In genomic region chr2:59280914-59281562, GRCm38 (mm10) we compare ENCODE assay signal across 26 mouse cellular contexts.
DNase-seq lines count a peak whose midpoint lies in the region; ATAC-seq lines count a peak whose summit lies in the region.
"Had no signal": no experiment of that assay in that cellular context is flagged by ENCODE, and none has a peak within 500 bp of the region (broad histone marks: within the 10 kb centered on the region; RNA-seq: fewer than 3 reads in every experiment).

No protein-coding gene starts in this region.

- H3K4me1 ChIP-seq in hindbrain, embryonic 15.5 days (replicated peaks), result no peaks in the 10 kb centered on the region
- no peaks in the 10 kb centered on the region for H3K4me1 ChIP-seq in hindbrain, embryonic 14.5 days (replicated peaks; ENCODE audit: control insufficient read depth, insufficient read depth, low read length)
- H3K4me1 ChIP-seq in kidney, embryonic 16.5 days (ENCODE audit: insufficient read depth, low read length), result peaks cover 14% of the 10 kb centered on the region
- no peaks in the 10 kb centered on the region for H3K4me1 ChIP-seq in neural tube, embryonic 15.5 days
- H3K4me1 ChIP-seq: liver, embryonic 12.5 days; midbrain, embryonic 13.5 days had no signal

- peak; percentile 63; the same call in 1 of the 2 replicates for ATAC-seq in hindbrain, embryonic 15.5 days (ENCODE audit: low FRiP score, low read depth)
- ATAC-seq in hindbrain, embryonic 14.5 days (ENCODE audit: low FRiP score), result no peak
- ATAC-seq in kidney, embryonic 16.5 days (ENCODE audit: low FRiP score, low TSS enrichment), result peak; percentile 42; the same call in 1 of the 2 replicates
- ATAC-seq in neural tube, embryonic 15.5 days (ENCODE audit: low FRiP score), result peak; percentile 45; the same call in 1 of the 2 replicates
- ATAC-seq: forebrain, embryonic 14.5 days; liver, embryonic 12.5 days; liver, postnatal 0 days; midbrain, embryonic 13.5 days had no signal

- no peaks in the 10 kb centered on the region for H3K9me3 ChIP-seq in hindbrain, embryonic 15.5 days
- no peaks in the 10 kb centered on the region for H3K9me3 ChIP-seq in hindbrain, embryonic 14.5 days (ENCODE audit: control insufficient read depth, low read length)
- no peaks in the 10 kb centered on the region for H3K9me3 ChIP-seq in kidney, embryonic 16.5 days (ENCODE audit: low read length)
- no peaks in the 10 kb centered on the region for H3K9me3 ChIP-seq in neural tube, embryonic 15.5 days (replicated peaks)
- H3K9me3 ChIP-seq: liver, embryonic 12.5 days; midbrain, embryonic 13.5 days had no signal

- no peak overlapping the region for H3K4me3 ChIP-seq in hindbrain, embryonic 15.5 days
- H3K4me3 ChIP-seq in hindbrain, embryonic 14.5 days (replicated peaks; ENCODE audit: low read length), result no peak overlapping the region
- H3K4me3 ChIP-seq in kidney, embryonic 16.5 days (ENCODE audit: low read length), result no peak overlapping the region
- no peak overlapping the region for H3K4me3 ChIP-seq in neural tube, embryonic 15.5 days (replicated peaks)
- H3K4me3 ChIP-seq: liver, embryonic 12.5 days; midbrain, embryonic 13.5 days had no signal

- no peak for DNase-seq in hindbrain, embryonic 14.5 days (ENCODE audit: low spot score)
- no peak for DNase-seq in kidney, postnatal 25 days
- peak; percentile 47 for DNase-seq in mesoderm, embryonic 11.5 days (ENCODE audit: low read depth, low spot score)
- no peak for DNase-seq in spleen, adult 18-20 months
- DNase-seq: adrenal gland, postnatal 25 days; B cell, adult 2 months; cerebellum, adult 11-12 months; cerebellum, adult 9-11 months; gastrocnemius, postnatal 25 days; heart, adult 18-20 months; heart, postnatal 4 days; kidney, adult 9 months; layer of hippocampus, postnatal 36 days; left cerebral cortex, postnatal 4 days; liver, postnatal 0 days; lung, postnatal 36 days; right cerebral cortex, adult 18-20 months; thymus, adult 18-20 months; thymus, postnatal 25 days had no signal

- H3K36me3 ChIP-seq in hindbrain, embryonic 15.5 days, result no peaks in the 10 kb centered on the region
- no peaks in the 10 kb centered on the region for H3K36me3 ChIP-seq in hindbrain, embryonic 14.5 days (replicated peaks; ENCODE audit: control insufficient read depth, insufficient read depth)
- no peaks in the 10 kb centered on the region for H3K36me3 ChIP-seq in kidney, embryonic 16.5 days (ENCODE audit: insufficient read depth, low read length)
- H3K36me3 ChIP-seq in neural tube, embryonic 15.5 days, result no peaks in the 10 kb centered on the region
- H3K36me3 ChIP-seq: midbrain, embryonic 13.5 days had no signal

- WGBS in hindbrain, embryonic 15.5 days, result 81% methylated on average over 7 of the region's 7 CpGs
- WGBS in hindbrain, embryonic 14.5 days, result 70% methylated on average over 7 of the region's 7 CpGs
- WGBS in kidney, embryonic 16.5 days, result 48% methylated on average over 7 of the region's 7 CpGs
- WGBS in neural tube, embryonic 15.5 days, result 83% methylated on average over 7 of the region's 7 CpGs

- 0 out of 2 replicates have a peak overlapping the region, but pooled peaks have one; percentile 25 for H3K27ac ChIP-seq in hindbrain, embryonic 15.5 days (replicated peaks)
- H3K27ac ChIP-seq in hindbrain, embryonic 14.5 days, result no peak overlapping the region
- H3K27ac ChIP-seq in kidney, embryonic 16.5 days (ENCODE audit: low read length), result no peak overlapping the region
- no peak overlapping the region for H3K27ac ChIP-seq in neural tube, embryonic 15.5 days (replicated peaks)
- H3K27ac ChIP-seq: liver, embryonic 12.5 days; midbrain, embryonic 13.5 days had no signal

- no peak overlapping the region for H3K9ac ChIP-seq in hindbrain, embryonic 15.5 days
- H3K9ac ChIP-seq in hindbrain, embryonic 14.5 days, result no peak overlapping the region
- H3K9ac ChIP-seq in kidney, embryonic 16.5 days (replicated peaks; ENCODE audit: low read length), result no peak overlapping the region
- H3K9ac ChIP-seq in neural tube, embryonic 15.5 days (replicated peaks), result no peak overlapping the region
- H3K9ac ChIP-seq: liver, embryonic 12.5 days; liver, postnatal 0 days; midbrain, embryonic 13.5 days had no signal

- no peak overlapping the region for H3K4me2 ChIP-seq in hindbrain, embryonic 15.5 days
- no peak overlapping the region for H3K4me2 ChIP-seq in hindbrain, embryonic 14.5 days (replicated peaks)
- no peak overlapping the region for H3K4me2 ChIP-seq in kidney, embryonic 16.5 days (replicated peaks; ENCODE audit: low read depth, low read length)
- H3K4me2 ChIP-seq in neural tube, embryonic 15.5 days, result no peak overlapping the region
- H3K4me2 ChIP-seq: heart, embryonic 11.5 days; liver, embryonic 12.5 days; midbrain, embryonic 13.5 days had no signal

- H3K27me3 ChIP-seq in hindbrain, embryonic 15.5 days, result no peaks in the 10 kb centered on the region
- no peaks in the 10 kb centered on the region for H3K27me3 ChIP-seq in hindbrain, embryonic 14.5 days (ENCODE audit: control insufficient read depth, insufficient read depth, low read length)
- no peaks in the 10 kb centered on the region for H3K27me3 ChIP-seq in kidney, embryonic 16.5 days (ENCODE audit: insufficient read depth, low read length)
- no peaks in the 10 kb centered on the region for H3K27me3 ChIP-seq in neural tube, embryonic 15.5 days (replicated peaks)
- H3K27me3 ChIP-seq: liver, embryonic 12.5 days; midbrain, embryonic 13.5 days had no signal
